Mouse (Mus musculus) left cerebral cortex, adult 6 months (tissue): ENCODE results near the gene Dync1li1. TPM values are rescaled to one million over a fixed set of nuclear protein-coding genes. Genes with fewer than 3 reads are reported as not detected.

Source experiments
- long read RNA-seq, 2 experiments: library from polyadenylated mRNA; unstranded; transcript quantifications; one replicate each; pipeline ENCODE4 v2.0.0; 2019 to 2020
- polyA plus RNA-seq: library from polyadenylated mRNA; unstranded; fragments of <200 nt; fragmentation: Nextera tagmentation; gene quantifications from 2 replicates; pipeline ENCODE4 v1.2.3, GENCODE M21; 2021

Dync1li1 gene
- polyA plus RNA-seq = 76.5 and 96.0 TPM in 2 replicates
- long read RNA-seq, experiment 1, transcript Dync1li1-201 (13 exons, 2,601 nt) = major isoform, 494 of 547 reads
- long read RNA-seq, experiment 1, partial matches to known transcripts = 36 of 547 reads
- long read RNA-seq, experiment 1, other reads (novel, unspliced or antisense) = 17 of 547 reads
- long read RNA-seq, experiment 2, transcript Dync1li1-201 (13 exons, 2,601 nt) = major isoform, 57 of 129 reads
- long read RNA-seq, experiment 2, partial matches to known transcripts = 22 of 129 reads
- long read RNA-seq, experiment 2, other reads (novel, unspliced or antisense) = 49 of 129 reads

GRCm38 (mm10) chr9:114688252-114688952 lies at the start of gene Dync1li1:
Gene Dync1li1 (plus strand): TSS chr9:114688790.

GRCm38 (mm10) chr9:114639839-114640646 lies 48.5 kb upstream of the Dync1li1 start, which contains the start of gene Cnot10:
Gene Cnot10 (minus strand): TSS chr9:114640184.

GRCm38 (mm10) chr9:114731011-114731755 lies 42.6 kb downstream of the Dync1li1 start, which contains the start of gene Cmtm6:
Gene Cmtm6 (plus strand): TSS chr9:114731116.

Other genes starting within 250 kb of the Dync1li1 start
- gene Ccr4, start 183.9 kb upstream of the Dync1li1 start, polyA plus RNA-seq = not detected in 2 replicates
- gene C130032M10Rik, start 173.1 kb upstream of the Dync1li1 start, polyA plus RNA-seq = not detected in 2 replicates
- 0.16 and 0.17 TPM in 2 replicates for gene Trim71, start 124.4 kb upstream of the Dync1li1 start, polyA plus RNA-seq
- 23.2 and 25.3 TPM in 2 replicates for gene Cnot10, start 48.6 kb upstream of the Dync1li1 start, polyA plus RNA-seq
- gene Cmtm6, start 42.3 kb downstream of the Dync1li1 start, polyA plus RNA-seq = 13.7 and 17.7 TPM in 2 replicates
- 9.2 and 9.3 TPM in 2 replicates for gene Cmtm7, start 93.1 kb downstream of the Dync1li1 start, polyA plus RNA-seq
- gene Cmtm8, start 155.4 kb downstream of the Dync1li1 start, polyA plus RNA-seq = 3.6 and 5.1 TPM in 2 replicates
- 14.0 and 24.3 TPM in 2 replicates for gene Gpd1l, start 245.2 kb downstream of the Dync1li1 start, polyA plus RNA-seq